Mouse (Mus musculus) fibroblast of lung, adult 2 months (primary cell): ENCODE data around the gene Acrv1.
"Not testable (repeated sequence)": the region's sequence is repeated elsewhere in the genome, so short reads cannot be mapped to it uniquely, and the experiment has no call there.

Experiments used
- DNase-seq: peaks from one replicate; pipeline ENCODE4 v3.0.0-alpha.2; 2011; ENCODE audit warnings: low read depth

Gene Acrv1

DNA sequence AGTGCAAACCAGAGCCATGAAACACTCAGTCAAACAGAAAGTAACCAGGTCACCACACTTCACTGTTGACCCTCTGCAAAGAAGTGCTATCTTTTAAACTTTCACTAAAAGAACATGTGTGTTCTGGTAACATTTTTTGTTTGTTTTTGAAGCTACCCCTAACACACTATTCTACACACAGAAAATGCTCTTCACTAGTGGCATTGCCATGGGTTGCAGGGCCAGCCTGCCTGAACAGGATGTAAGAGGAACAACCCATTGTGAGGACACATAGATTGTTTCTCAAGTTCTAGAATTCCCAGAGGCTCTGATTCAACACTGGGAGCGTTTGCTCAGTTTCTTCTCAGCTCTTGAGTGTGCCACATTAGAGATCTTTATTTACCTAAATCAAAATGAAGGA is at the start of gene Acrv1:
Acrv1 (plus strand) TSS at position 301 of the 400 bp plus-strand sequence.
- no peak for DNase-seq

DNA sequence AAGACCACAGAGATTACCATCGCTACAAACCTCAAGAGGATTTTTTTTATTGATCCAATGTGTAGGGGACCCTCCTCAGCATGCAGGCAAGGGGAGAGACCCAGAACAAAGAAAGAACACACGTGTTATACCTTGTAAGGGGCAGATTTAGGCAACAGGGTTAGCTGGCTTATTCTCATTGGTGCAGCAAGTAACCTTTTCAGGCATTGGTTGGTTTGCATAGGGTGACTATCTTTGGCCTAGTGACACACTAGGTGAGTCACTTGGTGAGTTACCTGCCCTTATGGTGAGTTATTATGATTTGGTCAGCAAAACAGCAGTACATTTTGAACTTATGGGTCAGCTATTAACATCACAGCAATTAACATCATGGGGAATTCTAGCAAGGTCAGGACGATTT is 49.7 kb upstream of the Acrv1 start, which contains the start of gene A630095E13Rik:
A630095E13Rik (minus strand) TSS at position 101 of the 400 bp plus-strand sequence.
- not testable (repeated sequence) for DNase-seq

DNA sequence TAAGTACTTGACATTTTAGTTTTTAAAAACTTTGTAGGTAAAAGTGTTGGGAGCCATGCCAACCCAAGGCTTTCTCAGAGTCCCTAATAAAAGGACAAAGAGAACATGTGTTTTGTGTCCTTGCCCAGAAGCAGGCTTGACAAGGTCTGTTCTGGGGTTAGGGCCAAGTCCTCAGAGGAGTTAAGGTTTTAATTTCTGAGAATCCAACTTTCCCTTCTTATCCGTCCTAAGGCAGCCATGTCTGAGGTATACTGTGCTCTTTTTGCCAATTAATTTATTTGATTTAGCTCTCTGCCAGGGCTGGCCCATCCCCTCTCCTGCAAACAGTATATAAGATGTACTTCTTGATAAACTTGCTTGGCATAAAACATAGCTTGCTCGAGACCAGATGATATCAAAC is 11.6 kb upstream of the Acrv1 start:
- DNase-seq, result no peak

DNA sequence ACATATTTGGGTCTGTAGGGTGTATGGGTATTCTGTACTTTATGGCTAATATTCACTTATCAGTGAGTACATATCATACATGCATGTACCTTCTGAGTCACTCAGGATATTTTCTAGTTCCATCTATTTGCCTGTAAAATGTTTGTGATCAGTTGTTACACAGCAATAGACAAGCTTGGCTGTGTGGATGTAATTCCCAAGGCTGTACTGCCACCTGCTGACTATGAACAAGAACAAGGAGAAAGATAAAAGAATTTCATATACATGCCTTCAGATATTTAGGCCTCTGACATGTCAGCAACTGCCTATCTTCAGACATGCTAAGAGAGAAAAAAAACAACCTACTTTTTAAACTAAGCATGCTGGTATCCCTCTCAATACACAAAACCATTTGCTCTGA is 5.7 kb upstream of the Acrv1 start:
- DNase-seq, result no peak

DNA sequence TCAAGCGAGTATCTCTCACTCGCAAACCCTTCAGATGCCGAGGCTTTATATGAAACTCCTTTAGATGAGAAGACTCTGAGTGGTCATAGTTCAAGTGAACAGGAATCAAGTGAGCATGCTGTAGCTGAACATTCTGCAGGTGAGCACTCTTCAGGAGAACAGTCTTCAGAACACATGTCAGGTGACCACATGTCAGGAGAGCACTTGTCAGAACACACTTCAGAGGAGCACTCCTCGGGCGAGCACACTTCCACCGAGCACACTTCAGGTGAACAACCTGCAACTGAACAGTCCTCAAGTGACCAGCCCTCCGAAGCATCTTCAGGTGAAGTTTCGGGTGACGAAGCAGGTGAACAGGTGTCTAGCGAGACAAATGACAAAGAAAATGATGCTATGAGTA is 1.3 kb downstream of the Acrv1 start:
- no peak for DNase-seq

DNA sequence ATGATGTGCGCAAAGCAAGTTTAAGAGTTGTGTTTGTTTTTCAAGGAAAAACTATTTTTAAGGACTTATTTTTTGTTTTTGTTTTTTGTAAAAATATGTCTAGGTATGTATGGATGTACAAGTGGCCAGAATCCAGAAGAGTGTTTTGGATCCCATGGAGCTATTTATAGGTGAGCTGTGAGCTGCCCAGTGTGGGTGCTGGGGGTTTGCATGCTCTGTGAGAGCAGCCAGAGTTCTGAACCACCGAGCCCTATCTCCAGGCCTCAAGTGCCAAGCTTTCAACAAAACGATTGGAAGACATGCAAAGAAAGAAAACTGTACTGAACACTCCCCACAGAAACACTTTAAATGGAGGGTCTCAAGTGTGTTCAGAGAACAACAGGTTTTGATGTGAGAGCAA is 12.9 kb downstream of the Acrv1 start:
- DNase-seq, result no peak

DNA sequence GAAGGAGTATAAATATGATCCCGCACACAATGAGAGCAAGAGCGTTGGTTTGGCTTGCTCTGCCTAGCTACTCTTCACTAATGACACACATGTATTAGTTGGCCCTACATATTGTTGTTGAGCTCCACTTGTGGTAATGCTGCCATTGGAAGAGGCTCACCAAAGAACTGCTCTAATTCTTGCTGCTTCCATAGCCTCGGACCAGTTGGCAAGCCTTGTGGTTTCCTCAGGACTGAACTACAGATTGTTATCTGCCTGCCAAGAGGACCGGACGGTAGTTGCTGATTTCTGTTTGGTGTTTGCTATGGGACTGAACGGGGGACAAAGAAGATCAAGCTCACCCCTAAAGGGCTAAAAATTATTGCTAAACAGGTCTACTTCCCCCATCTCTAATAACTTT is 14.3 kb downstream of the Acrv1 start:
- no peak for DNase-seq

DNA sequence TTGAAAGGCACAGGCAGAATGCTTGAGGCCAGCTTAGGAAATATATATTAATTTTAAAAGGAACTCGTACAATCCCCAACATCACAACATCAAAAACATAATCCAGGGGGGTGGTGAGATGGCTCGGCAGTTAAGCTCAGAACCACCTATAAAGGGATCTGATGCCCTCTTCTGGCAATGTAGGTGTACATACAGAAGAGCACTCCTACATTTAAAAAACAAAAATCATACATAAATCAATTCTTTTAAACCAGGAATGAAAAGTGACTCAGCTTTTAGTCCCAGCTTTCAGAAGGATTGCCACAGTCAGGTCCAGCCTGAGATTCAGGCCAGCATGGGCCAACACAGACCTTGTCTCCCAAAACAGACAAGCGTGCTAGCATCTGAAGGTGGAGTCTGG is 23.6 kb downstream of the Acrv1 start:
- no peak for DNase-seq

DNA sequence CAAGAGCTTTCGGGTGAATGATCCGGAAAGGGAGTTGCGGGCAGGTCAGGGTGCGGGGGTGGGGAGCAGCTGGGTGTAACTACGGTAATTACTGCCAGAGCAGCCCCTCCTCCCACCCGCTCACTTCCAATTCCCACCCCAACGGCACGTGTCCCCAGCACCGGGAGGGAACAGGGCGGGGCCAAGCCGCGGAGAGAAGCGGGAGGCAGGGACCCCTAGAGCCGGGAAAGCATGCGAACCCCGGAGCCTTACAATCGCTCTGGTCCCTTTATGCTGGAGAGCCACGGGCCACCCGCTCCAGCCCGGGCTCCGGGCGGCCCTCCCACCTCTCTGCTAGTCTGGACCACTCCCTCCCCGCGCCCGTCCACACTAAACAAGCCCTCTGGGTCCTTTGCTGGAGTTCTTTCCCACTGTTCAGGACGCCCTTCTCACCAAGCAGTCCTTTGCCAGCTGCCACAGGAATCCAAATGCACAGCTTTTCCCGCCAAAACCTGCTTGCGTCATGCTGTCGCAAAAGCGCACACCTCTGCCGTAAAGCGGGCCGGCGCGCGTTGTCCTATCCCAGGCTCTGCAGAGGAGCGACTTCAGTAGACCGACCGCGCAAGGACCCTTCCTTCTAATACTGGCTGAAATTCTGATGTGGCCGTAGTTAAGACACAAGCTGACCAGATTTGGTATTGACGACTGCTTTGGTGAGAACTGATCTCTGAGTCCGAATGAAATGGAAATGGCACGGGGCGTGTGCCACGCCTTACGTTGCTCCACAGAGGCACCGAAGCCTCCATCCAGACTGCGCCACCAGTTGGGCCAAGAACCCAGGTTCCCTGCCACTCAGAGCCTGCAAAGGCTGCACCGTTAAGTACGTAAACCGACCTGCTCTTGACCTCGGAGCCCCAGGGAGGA is 33.4 kb downstream of the Acrv1 start:
- DNase-seq, result peak; percentile 60

DNA sequence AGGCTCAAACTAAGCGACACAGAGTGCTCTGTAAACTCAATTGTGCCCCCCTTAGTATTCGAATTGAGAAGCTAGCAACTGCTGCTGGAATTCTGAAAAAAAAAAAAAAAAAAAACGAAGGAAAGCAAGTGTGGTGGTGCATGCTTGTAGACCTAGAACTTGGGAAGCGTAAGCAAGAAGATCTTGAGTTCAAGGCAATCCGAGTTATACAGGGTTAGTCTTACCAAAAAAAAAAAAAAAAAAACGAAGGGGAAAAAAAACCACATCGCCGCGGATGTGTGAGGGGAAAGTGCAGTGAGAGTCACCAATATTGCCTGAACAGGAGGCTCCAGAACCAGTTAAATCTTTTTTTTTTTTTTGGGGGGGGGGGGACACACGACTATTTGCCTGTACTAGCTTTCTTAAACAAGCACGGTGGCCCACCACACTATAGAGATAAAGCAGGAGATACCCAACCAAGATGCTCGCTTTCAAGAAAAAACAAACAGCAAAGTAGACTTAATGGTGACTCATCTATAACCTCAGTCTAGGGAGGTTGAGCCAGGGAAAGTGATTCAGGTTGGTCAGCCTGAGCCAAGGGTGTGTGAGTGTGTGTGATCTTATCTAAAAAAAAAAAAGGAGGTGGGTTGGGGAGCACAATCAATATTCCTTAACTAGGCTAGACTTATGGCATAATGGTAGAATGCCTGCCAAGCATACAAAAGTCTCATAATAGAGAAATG is 34.2 kb downstream of the Acrv1 start, which contains the start of gene Chek1:
Chek1 (minus strand) TSS at position 32 of the 722 bp plus-strand sequence.
- DNase-seq, result peak; percentile 61
